Mouse (Mus musculus) erythroid progenitor cell, adult 5-6 weeks (primary cell): ENCODE data around the gene Hist1h2ah. TPM values are rescaled to one million over a fixed set of nuclear protein-coding genes. Genes with fewer than 3 reads are reported as not detected.

Source experiments
- ATAC-seq: replicated peaks from 2 replicates; pipeline ENCODE4 v1.8.0; 2016; ENCODE audit warnings: moderate number of reproducible peaks, mild to moderate bottlenecking, moderate TSS enrichment, inconsistent platforms; ENCODE audit not compliant: poor library complexity, low FRiP score, severe bottlenecking
- total RNA-seq, 2 experiments: library from RNA; stranded (forward) in 1 of 2; stranded (reverse) in 1 of 2; fragments of 150-400 nt in 1 of 2; fragments of 186-747, 209-891 nt in 1 of 2; gene quantifications; 2 replicates each; pipeline versions ENCODE4 v1.2.3 to v1.2.4; 2015 to 2017; ENCODE audit warnings: low replicate concordance in 2 of 2

Gene Hist1h2ah
- total RNA-seq, 2 experiments from 2014 or later, result 4.6 to 2,615 TPM

GRCm38 (mm10) chr13:21993957-21994738 lies 41.2 kb downstream of the Hist1h2ah start:
- ATAC-seq, result no peak

- ATAC-seq, result no peak
Observed at GRCm38 (mm10) chr13:21992550-21992949, 42.8 kb downstream of the Hist1h2ah start.

Other genes with a start within 250 kb of the Hist1h2ah start
- 9.4 and 13.4 TPM in 2 replicates for gene Hist1h2an, start 248.3 kb downstream of the Hist1h2ah start, total RNA-seq (2015; ENCODE audit: low replicate concordance)
- gene Hist1h2an, start 248.3 kb downstream of the Hist1h2ah start, total RNA-seq (2017; ENCODE audit: low replicate concordance), result 1,681 and 2,099 TPM in 2 replicates
- gene Hist1h2bp, start 248.1 kb downstream of the Hist1h2ah start, total RNA-seq (2015; ENCODE audit: low replicate concordance), result 31.0 and 96.0 TPM in 2 replicates
- gene Hist1h2bp, start 248.1 kb downstream of the Hist1h2ah start, total RNA-seq (2017; ENCODE audit: low replicate concordance), result 241 and 315 TPM in 2 replicates
- 607 and 1,040 TPM in 2 replicates for gene Hist1h2bq, start 225.4 kb downstream of the Hist1h2ah start, total RNA-seq (2015; ENCODE audit: low replicate concordance)
- gene Hist1h2bq, start 225.4 kb downstream of the Hist1h2ah start, total RNA-seq (2017; ENCODE audit: low replicate concordance), result 124 and 1,223 TPM in 2 replicates
- gene Hist1h2ao, start 225.1 kb downstream of the Hist1h2ah start, total RNA-seq (2015; ENCODE audit: low replicate concordance), result 587 and 743 TPM in 2 replicates
- 2,181 TPM in 1 of 2 replicates, not detected in the other for gene Hist1h2ao, start 225.1 kb downstream of the Hist1h2ah start, total RNA-seq (2017; ENCODE audit: low replicate concordance)
- gene Hist1h4m, start 223.8 kb downstream of the Hist1h2ah start, total RNA-seq (2015; ENCODE audit: low replicate concordance), result 328 and 512 TPM in 2 replicates
- gene Hist1h4m, start 223.8 kb downstream of the Hist1h2ah start, total RNA-seq (2017; ENCODE audit: low replicate concordance), result 4,244 and 7,239 TPM in 2 replicates
- 169 and 258 TPM in 2 replicates for gene Hist1h4n, start 203.4 kb downstream of the Hist1h2ah start, total RNA-seq (2015; ENCODE audit: low replicate concordance)
- 2,740 and 4,790 TPM in 2 replicates for gene Hist1h4n, start 203.4 kb downstream of the Hist1h2ah start, total RNA-seq (2017; ENCODE audit: low replicate concordance)
- gene Hist1h2ap, start 202.1 kb downstream of the Hist1h2ah start, total RNA-seq (2015; ENCODE audit: low replicate concordance), result 209 and 329 TPM in 2 replicates
- gene Hist1h2ap, start 202.1 kb downstream of the Hist1h2ah start, total RNA-seq (2017; ENCODE audit: low replicate concordance), result 6,300 and 16,342 TPM in 2 replicates
- gene Hist1h2br, start 201.8 kb downstream of the Hist1h2ah start, total RNA-seq (2015; ENCODE audit: low replicate concordance), result 696 and 939 TPM in 2 replicates
- 393 and 1,610 TPM in 2 replicates for gene Hist1h2br, start 201.8 kb downstream of the Hist1h2ah start, total RNA-seq (2017; ENCODE audit: low replicate concordance)
- not detected in 2 replicates for gene Zfp184, start 90.5 kb downstream of the Hist1h2ah start, total RNA-seq (2015; ENCODE audit: low replicate concordance)
- gene Zfp184, start 90.5 kb downstream of the Hist1h2ah start, total RNA-seq (2017; ENCODE audit: low replicate concordance), result 1.3 TPM in 1 of 2 replicates, not detected in the other
- gene Pom121l2, start 54.4 kb downstream of the Hist1h2ah start, total RNA-seq (2015; ENCODE audit: low replicate concordance), result not detected in 2 replicates
- gene Pom121l2, start 54.4 kb downstream of the Hist1h2ah start, total RNA-seq (2017; ENCODE audit: low replicate concordance), result not detected in 2 replicates
- 4.0 TPM in 1 of 2 replicates, not detected in the other for gene Prss16, start 25.8 kb downstream of the Hist1h2ah start, total RNA-seq (2015; ENCODE audit: low replicate concordance)
- gene Prss16, start 25.8 kb downstream of the Hist1h2ah start, total RNA-seq (2017; ENCODE audit: low replicate concordance), result not detected in 2 replicates
- gene Hist1h2bk, start 302 bp upstream of the Hist1h2ah start, total RNA-seq (2015; ENCODE audit: low replicate concordance), result 206 and 707 TPM in 2 replicates
- 2,593 and 2,906 TPM in 2 replicates for gene Hist1h2bk, start 302 bp upstream of the Hist1h2ah start, total RNA-seq (2017; ENCODE audit: low replicate concordance)
- 116 and 173 TPM in 2 replicates for gene Hist1h4i, start 5.8 kb upstream of the Hist1h2ah start, total RNA-seq (2015; ENCODE audit: low replicate concordance)
- 364 and 489 TPM in 2 replicates for gene Hist1h4i, start 5.8 kb upstream of the Hist1h2ah start, total RNA-seq (2017; ENCODE audit: low replicate concordance)
- 142 and 172 TPM in 2 replicates for gene Hist1h2ag, start 7.4 kb upstream of the Hist1h2ah start, total RNA-seq (2015; ENCODE audit: low replicate concordance)
- gene Hist1h2ag, start 7.4 kb upstream of the Hist1h2ah start, total RNA-seq (2017; ENCODE audit: low replicate concordance), result 3,967 and 4,951 TPM in 2 replicates
- gene Hist1h2bj, start 7.6 kb upstream of the Hist1h2ah start, total RNA-seq (2015; ENCODE audit: low replicate concordance), result 153 and 245 TPM in 2 replicates
- gene Hist1h2bj, start 7.6 kb upstream of the Hist1h2ah start, total RNA-seq (2017; ENCODE audit: low replicate concordance), result 1,461 and 1,550 TPM in 2 replicates
- not detected in 2 replicates for gene Vmn1r188, start 48.9 kb upstream of the Hist1h2ah start, total RNA-seq (2015; ENCODE audit: low replicate concordance)
- gene Vmn1r188, start 48.9 kb upstream of the Hist1h2ah start, total RNA-seq (2017; ENCODE audit: low replicate concordance), result 0.26 TPM in 1 of 2 replicates, not detected in the other
- 0.36 TPM in 1 of 2 replicates, not detected in the other for gene Vmn1r189, start 70.3 kb upstream of the Hist1h2ah start, total RNA-seq (2015; ENCODE audit: low replicate concordance)
- gene Vmn1r189, start 70.3 kb upstream of the Hist1h2ah start, total RNA-seq (2017; ENCODE audit: low replicate concordance), result not detected in 2 replicates
- not detected in 2 replicates for gene Vmn1r191, start 148.4 kb upstream of the Hist1h2ah start, total RNA-seq (2015; ENCODE audit: low replicate concordance)
- not detected in 2 replicates for gene Vmn1r191, start 148.4 kb upstream of the Hist1h2ah start, total RNA-seq (2017; ENCODE audit: low replicate concordance)
- gene Vmn1r192, start 155.6 kb upstream of the Hist1h2ah start, total RNA-seq (2015; ENCODE audit: low replicate concordance), result not detected in 2 replicates
- not detected in 2 replicates for gene Vmn1r192, start 155.6 kb upstream of the Hist1h2ah start, total RNA-seq (2017; ENCODE audit: low replicate concordance)
- gene Vmn1r193, start 187.6 kb upstream of the Hist1h2ah start, total RNA-seq (2015; ENCODE audit: low replicate concordance), result not detected in 2 replicates
- not detected in 2 replicates for gene Vmn1r193, start 187.6 kb upstream of the Hist1h2ah start, total RNA-seq (2017; ENCODE audit: low replicate concordance)
- not detected in 2 replicates for gene Vmn1r194, start 208.6 kb upstream of the Hist1h2ah start, total RNA-seq (2015; ENCODE audit: low replicate concordance)
- gene Vmn1r194, start 208.6 kb upstream of the Hist1h2ah start, total RNA-seq (2017; ENCODE audit: low replicate concordance), result not detected in 2 replicates
- not detected in 2 replicates for gene Vmn1r195, start 235.0 kb upstream of the Hist1h2ah start, total RNA-seq (2015; ENCODE audit: low replicate concordance)
- gene Vmn1r195, start 235.0 kb upstream of the Hist1h2ah start, total RNA-seq (2017; ENCODE audit: low replicate concordance), result not detected in 2 replicates